Mouse (Mus musculus) hindbrain, embryonic 11.5 days (tissue): ENCODE data around the gene Tmem165. TPM values are rescaled to one million over a fixed set of nuclear protein-coding genes. Genes with fewer than 3 reads are reported as not detected.

Experiments
- ATAC-seq: fragments of 200-750 bp; cut with Nextera tagmentation; 2 replicates; pipeline ENCODE4 v1.8.0; 2017; ENCODE audit warnings: mild to moderate bottlenecking, moderate TSS enrichment, moderate library complexity; ENCODE audit not compliant: low FRiP score
- DNase-seq: peaks from one replicate; pipeline ENCODE4 v3.0.0-alpha.2; 2015; ENCODE audit warnings: low spot score
- H3K27ac ChIP-seq: fragments of 300-500 bp; sonication (generic); 2 replicates; pipeline ENCODE4 v1.5.1; 2014; ENCODE audit warnings: mild to moderate bottlenecking, low read depth, low read length
- H3K27me3 ChIP-seq: fragments of 300-500 bp; sonication (generic); 2 replicates; pipeline ENCODE4 v1.6.1; 2014; ENCODE audit warnings: mild to moderate bottlenecking, low read length, moderate library complexity, mixed read lengths; ENCODE audit not compliant: control insufficient read depth, insufficient read depth
- H3K36me3 ChIP-seq: fragments of 300-500 bp; sonication (generic); 2 replicates; pipeline ENCODE4 v1.6.1; 2014; ENCODE audit warnings: mild to moderate bottlenecking, low read length, moderate library complexity, mixed read lengths; ENCODE audit not compliant: control insufficient read depth, insufficient read depth
- H3K4me1 ChIP-seq: fragments of 300-500 bp; sonication (generic); replicated peaks from 2 replicates; pipeline ENCODE4 v1.6.1; 2014; ENCODE audit warnings: low read length, mixed read lengths; ENCODE audit not compliant: control insufficient read depth, insufficient read depth
- H3K4me2 ChIP-seq: fragments of 300-500 bp; sonication (generic); replicated peaks from 2 replicates; pipeline ENCODE4 v1.6.1; 2014; ENCODE audit warnings: mild to moderate bottlenecking, low read depth, low read length
- H3K4me3 ChIP-seq: fragments of 300-500 bp; sonication (generic); 2 replicates; pipeline ENCODE4 v1.5.1; 2014; ENCODE audit warnings: low read depth, low read length
- H3K9ac ChIP-seq: fragments of 300-500 bp; sonication (generic); 2 replicates; pipeline ENCODE4 v1.6.1; 2014; ENCODE audit warnings: low read depth, low read length
- H3K9me3 ChIP-seq: fragments of 300-500 bp; sonication (generic); 2 replicates; pipeline ENCODE4 v1.6.1; 2016; ENCODE audit warnings: low read length; ENCODE audit not compliant: control insufficient read depth
- WGBS: fragments of 180-500 bp; shearing (Covaris S2); extraction: QIAGEN DNeasy Blood & Tissue Kit; methylation state at CpG from one replicate; pipeline ENCODE4 v1.1.7; 2014; 5-methylcytosine and 5-hydroxymethylcytosine counted together
- polyA plus RNA-seq: library from polyadenylated mRNA; unstranded; fragments of >200 nt; fragmentation: Nextera tagmentation; extraction: Ambion mirVana; gene quantifications from 2 replicates; pipeline ENCODE4 v1.2.1, GENCODE M21; 2014

Tmem165 gene
- polyA plus RNA-seq, 1 experiment from 2014 or later, result 105 TPM

DNA sequence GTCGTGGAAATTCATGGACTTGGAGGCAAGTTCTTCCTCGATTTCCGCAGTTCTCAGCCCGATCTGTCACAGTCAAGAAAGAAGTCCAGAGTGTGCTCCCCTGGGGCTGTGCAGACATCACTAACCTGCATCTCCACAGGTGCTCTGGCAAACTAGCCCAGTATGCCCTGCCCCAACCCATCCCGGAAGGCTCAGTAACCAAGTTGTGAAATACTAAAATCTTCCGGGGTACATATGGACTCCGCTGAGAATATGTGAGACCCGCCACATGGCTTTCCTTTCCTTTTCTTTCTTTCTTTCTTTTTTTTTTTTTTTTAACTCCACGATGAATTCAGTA, 43.0 kb upstream of the Tmem165 start:
- ATAC-seq (peak; percentile 63), DNase-seq (no peak)
- Histone ChIP-seq H3K27ac (no peak overlapping the region; the same call in 1 of the 2 replicates), H3K9me3 (no peaks in the 10 kb centered on the region), H3K36me3 (no peaks in the 10 kb centered on the region), H3K27me3 (no peaks in the 10 kb centered on the region), H3K9ac (peak overlapping the region; percentile 71), H3K4me2 (peak overlapping the region; percentile 65), H3K4me3 (peak overlapping the region; percentile 59), H3K4me1 (no peaks in the 10 kb centered on the region)
- 14% methylated on average over 9 of the region's 9 CpGs for WGBS

DNA sequence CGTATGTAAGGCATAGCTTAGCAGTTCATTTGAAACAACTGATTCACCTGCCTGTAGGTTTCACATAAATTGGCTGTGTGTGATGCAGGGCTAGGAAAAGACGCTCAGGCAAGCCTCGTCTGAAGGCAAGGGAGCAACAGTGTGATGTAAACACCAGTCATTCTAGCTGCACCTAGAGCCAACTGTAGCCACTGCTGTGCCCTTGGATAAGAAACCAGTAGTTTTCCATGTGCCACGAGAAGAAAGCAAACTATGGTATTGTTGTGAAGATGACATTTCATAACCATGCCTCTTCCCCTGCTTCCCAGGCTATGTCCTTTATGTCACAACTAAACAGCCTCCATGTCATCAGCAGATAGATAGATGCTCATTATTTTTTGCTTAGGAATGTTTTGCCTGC, 40.3 kb upstream of the Tmem165 start:
- 92% methylated on average over 4 of the region's 4 CpGs for WGBS
- Histone ChIP-seq H3K4me1 (no peaks in the 10 kb centered on the region), H3K4me3 (no peak overlapping the region), H3K9me3 (no peaks in the 10 kb centered on the region), H3K36me3 (no peaks in the 10 kb centered on the region), H3K4me2 (no peak overlapping the region), H3K27me3 (no peaks in the 10 kb centered on the region), H3K27ac (no peak overlapping the region), H3K9ac (no peak overlapping the region)
- ATAC-seq (no peak), DNase-seq (no peak)

DNA sequence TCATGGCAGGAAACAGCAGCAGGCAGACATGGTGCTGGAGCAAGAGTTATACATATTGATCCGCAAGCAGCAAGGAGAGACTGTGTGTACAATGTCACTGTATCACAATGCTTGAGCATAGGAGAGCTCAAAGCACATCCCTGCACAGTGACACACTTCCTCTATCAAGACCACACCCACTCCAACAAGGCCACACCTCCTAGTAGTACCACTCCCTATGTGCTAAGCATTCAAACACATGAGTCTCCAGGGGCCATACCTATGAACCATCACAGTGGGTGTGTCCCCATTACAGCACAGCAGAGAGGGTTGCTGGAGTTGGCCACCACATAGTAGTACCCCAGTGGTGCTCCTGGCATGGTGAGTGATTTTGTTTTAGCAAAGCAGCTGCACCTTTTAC, 37.3 kb upstream of the Tmem165 start:
- ATAC-seq (no peak), DNase-seq (no peak)
- no peaks in the 10 kb centered on the region for H3K27me3 ChIP-seq
- no peak overlapping the region for H3K4me3 ChIP-seq
- no peak overlapping the region for H3K9ac ChIP-seq
- no peak overlapping the region for H3K4me2 ChIP-seq
- no peaks in the 10 kb centered on the region for H3K4me1 ChIP-seq
- no peak overlapping the region for H3K27ac ChIP-seq
- no peaks in the 10 kb centered on the region for H3K36me3 ChIP-seq
- WGBS, result 95% methylated on average over 1 of the region's 1 CpGs
- H3K9me3 ChIP-seq, result no peaks in the 10 kb centered on the region

DNA sequence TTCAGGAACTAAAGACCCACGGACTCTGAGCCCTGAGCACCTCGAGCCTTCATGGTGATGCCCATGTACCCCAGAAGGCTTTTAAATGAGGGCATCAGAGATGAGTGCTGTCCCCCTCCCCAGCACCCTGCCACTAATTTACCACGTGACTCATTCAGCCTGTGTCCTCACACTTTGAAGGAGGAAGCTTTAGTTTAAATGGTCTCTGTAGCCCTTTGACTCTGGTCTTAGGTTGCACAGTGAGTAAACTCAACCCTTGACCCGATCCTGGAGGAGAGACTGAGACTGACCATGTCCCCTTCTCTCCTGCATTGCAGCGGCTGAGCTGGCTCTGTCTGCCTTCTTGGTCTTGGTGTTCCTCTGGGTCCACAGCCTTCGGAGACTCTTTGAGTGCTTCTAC, 34.2 kb upstream of the Tmem165 start:
- ATAC-seq, result no peak
- Histone ChIP-seq H3K27me3 (no peaks in the 10 kb centered on the region), H3K27ac (no peak overlapping the region), H3K9me3 (no peaks in the 10 kb centered on the region), H3K4me1 (no peaks in the 10 kb centered on the region), H3K4me3 (no peak overlapping the region), H3K4me2 (no peak overlapping the region), H3K9ac (no peak overlapping the region), H3K36me3 (no peaks in the 10 kb centered on the region)
- no peak for DNase-seq
- WGBS, result 93% methylated on average over 6 of the region's 6 CpGs

DNA sequence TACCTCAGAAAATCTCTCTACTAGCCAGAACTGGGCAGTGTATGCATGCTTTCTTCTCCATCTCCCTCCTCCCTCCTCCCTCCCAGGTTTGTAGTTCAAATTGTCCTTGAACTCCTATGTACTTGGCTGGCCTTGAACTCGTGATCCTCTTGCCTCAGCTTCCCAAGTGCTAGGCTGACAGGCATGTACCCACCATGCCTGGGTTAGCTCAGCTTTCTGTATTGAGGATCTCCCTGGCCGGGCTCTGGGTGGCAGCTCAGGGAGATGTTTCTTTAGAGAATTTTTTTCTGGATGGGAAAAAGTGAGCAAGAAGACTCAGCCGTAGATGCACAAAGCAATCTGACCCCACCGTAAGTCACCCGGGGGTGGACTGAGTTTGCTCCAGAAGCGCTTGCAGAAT, 30.7 kb upstream of the Tmem165 start:
- H3K4me3 ChIP-seq, result no peak overlapping the region
- no peaks in the 10 kb centered on the region for H3K9me3 ChIP-seq
- no peaks in the 10 kb centered on the region for H3K27me3 ChIP-seq
- DNase-seq (no peak), ATAC-seq (no peak)
- H3K4me1 ChIP-seq, result no peaks in the 10 kb centered on the region
- H3K36me3 ChIP-seq, result no peaks in the 10 kb centered on the region
- H3K27ac ChIP-seq, result no peak overlapping the region
- 96% methylated on average over 6 of the region's 6 CpGs for WGBS
- H3K4me2 ChIP-seq, result no peak overlapping the region
- no peak overlapping the region for H3K9ac ChIP-seq

DNA sequence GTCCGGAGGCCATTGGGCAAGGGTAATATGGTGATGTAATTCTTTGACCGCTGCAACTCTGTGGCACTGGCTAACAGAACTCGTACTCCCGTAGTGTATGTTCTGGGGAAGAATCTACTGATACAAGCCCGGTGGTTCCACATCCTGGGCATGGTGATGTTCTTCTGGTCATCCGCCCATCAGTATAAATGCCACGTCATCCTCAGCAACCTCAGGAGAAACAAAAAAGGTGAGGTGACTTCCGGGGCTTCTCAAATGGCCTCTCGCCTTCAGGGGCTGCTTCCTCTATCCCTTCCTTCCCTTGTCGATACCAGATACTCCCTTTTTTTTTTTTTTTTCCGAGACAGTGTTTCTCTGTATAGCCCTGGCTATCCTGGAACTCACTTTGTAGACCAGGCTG, 30.2 kb upstream of the Tmem165 start:
- H3K36me3 ChIP-seq, result no peaks in the 10 kb centered on the region
- ATAC-seq, result no peak
- WGBS, result 95% methylated on average over 11 of the region's 11 CpGs

DNA sequence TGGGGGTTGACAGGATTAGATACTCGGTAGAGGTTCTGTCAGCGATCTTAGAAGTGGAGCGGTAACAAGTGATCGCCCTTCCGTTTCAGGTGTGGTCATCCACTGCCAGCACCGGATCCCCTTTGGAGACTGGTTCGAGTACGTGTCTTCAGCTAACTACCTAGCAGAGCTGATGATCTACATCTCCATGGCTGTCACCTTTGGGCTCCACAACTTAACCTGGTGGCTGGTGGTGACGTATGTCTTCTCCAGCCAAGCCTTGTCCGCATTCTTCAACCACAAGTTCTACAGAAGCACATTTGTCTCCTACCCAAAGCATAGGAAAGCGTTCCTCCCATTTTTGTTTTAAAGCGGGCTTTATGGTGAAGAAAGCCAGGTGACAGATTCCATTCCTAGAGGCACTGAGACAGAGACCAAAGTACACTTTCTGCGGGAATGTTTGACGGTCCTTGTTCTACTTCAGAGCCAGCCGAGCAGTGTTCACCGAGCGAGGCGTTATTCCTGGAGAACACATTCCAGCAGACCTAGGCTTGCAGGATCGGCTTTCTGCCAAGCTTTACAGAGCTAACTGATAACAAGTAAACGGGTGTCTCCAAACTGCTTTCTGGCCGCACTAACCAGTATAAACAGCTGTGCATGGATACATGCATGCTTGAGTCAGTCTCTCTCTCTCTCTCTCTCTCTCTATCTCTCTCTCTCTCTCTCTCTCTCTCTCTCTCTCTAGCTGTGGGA, 29.1 kb upstream of the Tmem165 start:
- ATAC-seq (no peak), DNase-seq (no peak)
- WGBS, result 95% methylated on average over 21 of the region's 21 CpGs
- H3K27me3 ChIP-seq, result no peaks in the 10 kb centered on the region
- no peak overlapping the region for H3K4me3 ChIP-seq
- H3K27ac ChIP-seq, result no peak overlapping the region
- no peak overlapping the region for H3K9ac ChIP-seq
- H3K9me3 ChIP-seq, result no peaks in the 10 kb centered on the region
- no peaks in the 10 kb centered on the region for H3K4me1 ChIP-seq
- no peaks in the 10 kb centered on the region for H3K36me3 ChIP-seq
- H3K4me2 ChIP-seq, result no peak overlapping the region

More for the DNA sequence above, 30.2 kb upstream of the Tmem165 start:
- Histone ChIP-seq H3K9ac (no peak overlapping the region), H3K9me3 (no peaks in the 10 kb centered on the region), H3K27me3 (no peaks in the 10 kb centered on the region), H3K4me3 (no peak overlapping the region), H3K4me1 (no peaks in the 10 kb centered on the region), H3K4me2 (no peak overlapping the region), H3K27ac (no peak overlapping the region)
- no peak for DNase-seq

DNA sequence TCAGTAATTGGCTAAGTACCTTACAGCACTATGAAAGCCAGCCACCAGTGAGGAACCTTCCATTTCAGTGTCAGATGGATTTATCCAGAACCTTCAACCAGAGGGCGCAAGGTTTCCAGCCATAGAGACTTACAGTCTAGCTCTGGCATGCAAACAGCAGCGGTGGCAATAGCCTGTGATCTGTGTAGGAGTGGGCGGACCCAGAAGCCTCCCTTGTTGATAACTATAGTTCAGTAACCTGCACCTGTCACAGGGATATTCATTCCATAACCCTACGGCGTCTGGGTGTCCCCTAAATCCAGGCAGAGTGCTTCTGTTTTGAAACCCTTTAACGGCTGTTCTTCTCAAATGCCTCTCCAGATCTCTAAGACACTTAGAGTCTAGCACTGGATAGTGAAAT, 24.1 kb upstream of the Tmem165 start:
- H3K27ac ChIP-seq, result no peak overlapping the region
- no peaks in the 10 kb centered on the region for H3K36me3 ChIP-seq
- no peak for ATAC-seq
- 80% methylated on average over 6 of the region's 6 CpGs for WGBS
- H3K4me1 ChIP-seq, result no peaks in the 10 kb centered on the region
- H3K9me3 ChIP-seq, result no peaks in the 10 kb centered on the region
- H3K27me3 ChIP-seq, result no peaks in the 10 kb centered on the region
- no peak overlapping the region for H3K4me3 ChIP-seq
- DNase-seq, result no peak
- no peak overlapping the region for H3K9ac ChIP-seq
- H3K4me2 ChIP-seq, result no peak overlapping the region

- 68% methylated on average over 3 of the region's 3 CpGs for WGBS
- H3K4me3 ChIP-seq, result no peak overlapping the region
- no peaks in the 10 kb centered on the region for H3K9me3 ChIP-seq
- no peaks in the 10 kb centered on the region for H3K36me3 ChIP-seq
- no peak overlapping the region for H3K27ac ChIP-seq
- H3K4me2 ChIP-seq, result no peak overlapping the region
- H3K27me3 ChIP-seq, result no peaks in the 10 kb centered on the region
- no peaks in the 10 kb centered on the region for H3K4me1 ChIP-seq
- DNase-seq (no peak), ATAC-seq (no peak)
- H3K9ac ChIP-seq, result no peak overlapping the region
Observed at GRCm38 (mm10) chr5:76160086-76160485, 23.6 kb upstream of the Tmem165 start.
